Mouse (Mus musculus) kidney, adult 2 months (tissue): ENCODE data around the gene Fbxo10.

Experiments
- CTCF ChIP-seq: fragments of 200-500 bp; conservative IDR thresholded peaks from 2 replicates; pipeline ENCODE4 v1.5.1; 2011; ENCODE audit warnings: low read depth, mild to moderate bottlenecking, control low read depth, low read length, moderate library complexity, mixed read lengths; ENCODE audit not compliant: insufficient read depth, insufficient read length
- POLR2A ChIP-seq: fragments of 200-500 bp; IDR thresholded peaks from one replicate; pipeline ENCODE4 v1.6.1; 2011; ENCODE audit warnings: low read depth, low read length, control low read depth

DNA sequence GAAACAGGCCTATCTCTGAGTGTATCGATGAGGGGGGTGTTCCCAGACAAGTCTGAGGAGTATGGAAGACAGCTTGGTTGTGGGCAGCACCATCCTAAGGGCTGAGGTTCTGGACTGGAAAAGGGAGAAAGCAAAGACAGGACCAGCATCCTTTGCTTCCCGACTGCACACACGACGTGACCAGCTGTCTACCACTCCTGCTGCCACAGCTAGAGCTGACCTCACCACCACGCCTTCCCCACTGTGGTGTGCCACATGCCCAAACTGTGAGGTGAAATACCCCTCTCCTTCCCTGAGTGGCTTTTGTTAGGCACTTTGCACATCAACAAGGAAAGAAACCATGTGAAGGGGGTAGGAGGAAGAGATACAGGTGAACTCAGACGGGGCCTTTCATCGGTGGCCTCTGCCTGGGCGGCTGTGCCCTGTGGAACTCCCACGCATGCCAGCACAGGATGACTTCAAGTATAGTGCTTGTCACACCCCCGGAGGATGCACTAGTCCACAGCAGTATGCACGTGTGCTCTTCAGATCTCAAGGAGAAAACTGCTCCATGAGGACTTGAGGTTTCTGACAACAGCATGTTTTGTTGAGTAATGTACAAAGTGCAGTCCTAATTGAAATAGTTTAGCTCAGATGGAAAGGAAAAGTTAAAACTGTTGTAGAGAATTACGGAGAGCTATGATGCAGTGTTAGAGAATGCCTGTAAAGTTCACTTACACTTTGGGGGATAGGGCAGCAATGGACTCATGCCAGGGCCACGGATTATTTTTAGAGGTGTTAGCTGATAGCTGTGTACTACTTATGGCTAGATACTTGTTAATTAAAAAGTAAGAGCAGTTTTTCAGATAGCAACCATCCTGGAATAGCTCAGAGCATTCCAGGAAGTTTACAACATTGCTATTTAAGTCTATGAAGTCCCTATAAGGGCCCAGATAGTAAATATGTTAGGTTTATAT, 46.7 kb downstream of the Fbxo10 start:
- no peak for TF ChIP-seq POLR2A
- TF ChIP-seq CTCF = no peak
